Mouse (Mus musculus) hindlimb bud, embryonic 11.5 days (tissue): ENCODE data around the gene Cyp2d22.

Experiments used
- DNase-seq: peaks from one replicate; pipeline ENCODE4 v3.0.0-alpha.2; 2012; ENCODE audit warnings: low read depth, low spot score; ENCODE audit errors: extremely low spot score

The Cyp2d22 gene

GRCm38 (mm10) chr15:82347303-82347676 is 32.8 kb downstream of the Cyp2d22 start:
- no peak for DNase-seq

- DNase-seq: no peak
Observed at GRCm38 (mm10) chr15:82346580-82347302, 33.3 kb downstream of the Cyp2d22 start.

GRCm38 (mm10) chr15:82345820-82346470 is 34.1 kb downstream of the Cyp2d22 start:
- DNase-seq: peak; percentile 99

DNA sequence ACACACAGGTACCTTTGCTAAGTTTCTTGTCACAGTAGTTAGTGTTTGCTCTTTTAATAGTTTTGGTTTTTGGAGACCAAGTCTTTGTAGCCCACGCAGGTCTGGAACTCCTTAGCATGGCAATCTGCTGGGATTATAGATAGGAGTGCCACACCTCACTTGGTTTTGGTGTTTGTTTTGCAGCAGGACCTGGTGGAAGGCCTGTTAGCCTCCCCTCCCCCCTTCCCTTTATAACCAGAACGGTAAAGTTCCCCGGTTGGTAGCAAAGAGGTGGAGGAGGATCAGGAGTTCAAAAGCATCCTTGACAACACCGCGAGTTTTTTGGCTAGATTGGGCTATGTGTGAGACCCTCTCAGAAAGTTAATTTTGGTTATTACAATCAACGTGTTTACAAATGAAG is 35.1 kb downstream of the Cyp2d22 start:
- DNase-seq: no peak

DNA sequence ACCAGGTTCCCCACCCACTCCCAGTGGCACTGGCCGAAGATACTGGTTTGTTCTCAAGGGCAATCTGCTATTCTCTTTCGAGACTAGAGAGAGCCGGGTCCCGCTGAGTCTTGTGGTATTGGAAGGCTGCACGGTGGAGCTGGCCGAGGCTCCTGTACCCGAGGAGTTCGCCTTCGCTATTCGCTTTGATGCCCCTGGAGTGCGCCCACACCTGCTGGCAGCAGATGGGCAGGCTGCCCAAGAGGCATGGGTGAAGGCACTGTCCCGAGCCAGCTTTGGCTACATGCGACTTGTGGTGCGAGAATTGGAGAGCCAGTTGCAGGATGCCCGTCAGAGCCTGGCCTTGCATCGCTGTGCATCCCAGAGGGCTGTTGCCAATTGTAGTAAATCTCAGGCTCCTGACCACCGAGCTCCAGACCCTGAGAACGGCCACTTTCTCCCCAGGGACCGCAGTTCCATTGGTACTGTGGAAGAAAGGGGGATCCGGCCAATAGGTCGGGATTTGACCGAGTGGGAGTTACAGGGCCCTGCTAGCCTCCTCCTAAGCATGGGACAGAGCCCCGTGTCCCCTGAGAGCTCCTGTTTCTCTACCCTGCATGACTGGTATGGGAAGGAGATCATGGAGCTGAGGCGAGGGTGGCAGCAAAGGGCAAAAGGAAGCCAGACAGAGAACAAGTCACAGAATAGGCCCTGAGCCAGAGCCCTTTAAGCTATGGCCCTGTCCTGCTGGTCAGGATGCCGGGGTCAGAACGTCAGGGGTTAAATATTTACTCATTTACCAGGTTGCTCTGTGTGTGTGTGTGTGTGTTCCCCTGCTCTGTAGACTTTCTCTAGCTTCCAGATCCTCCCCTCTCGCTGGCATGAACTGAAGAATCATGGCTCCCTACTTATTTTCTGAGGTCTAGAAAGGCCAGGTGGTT is 36.4 kb downstream of the Cyp2d22 start:
- no peak for DNase-seq

- DNase-seq: no peak
Observed at GRCm38 (mm10) chr15:82342543-82342935, 37.5 kb downstream of the Cyp2d22 start.

DNA sequence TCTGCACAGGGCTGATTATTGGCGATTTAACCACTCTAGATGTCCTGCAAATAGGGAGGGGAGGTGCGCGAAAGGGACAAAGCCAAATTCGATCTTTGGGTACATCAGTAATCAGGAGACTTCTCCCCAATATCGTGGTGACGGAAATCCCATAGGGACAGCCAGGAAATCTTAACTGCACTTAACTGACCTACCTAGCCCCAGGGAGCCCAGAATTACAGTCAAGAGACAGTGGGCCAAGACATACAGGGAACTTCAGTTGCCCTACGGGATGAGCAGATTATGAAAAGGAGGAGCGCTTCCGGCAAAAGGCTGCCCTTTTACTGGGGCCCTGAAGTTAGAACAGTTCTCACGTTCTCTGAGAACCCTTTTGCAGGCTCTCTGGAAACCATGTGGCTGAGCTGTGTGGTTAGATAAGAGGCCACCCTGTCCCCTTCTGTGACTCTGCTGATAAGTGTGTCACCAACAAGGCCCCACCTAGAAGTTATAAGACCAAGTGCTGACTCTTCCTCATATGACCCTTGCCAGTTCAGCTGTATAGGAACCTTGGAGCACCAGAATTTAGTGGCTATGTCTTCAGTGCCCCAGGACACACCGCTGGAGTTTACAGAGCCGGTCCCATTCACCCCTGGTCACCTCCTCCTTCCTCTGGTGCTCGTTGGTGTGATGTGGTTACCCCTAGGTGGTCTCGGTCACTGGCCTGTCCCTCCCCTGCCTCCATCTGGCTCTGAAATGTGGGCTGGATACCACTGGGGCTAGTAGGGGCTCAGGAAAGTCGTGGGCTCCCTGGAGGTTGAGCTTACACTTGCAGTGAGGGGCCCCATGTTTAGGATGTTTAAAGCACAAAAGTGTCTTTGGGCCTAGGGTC is 38.2 kb downstream of the Cyp2d22 start:
- DNase-seq: no peak

DNA sequence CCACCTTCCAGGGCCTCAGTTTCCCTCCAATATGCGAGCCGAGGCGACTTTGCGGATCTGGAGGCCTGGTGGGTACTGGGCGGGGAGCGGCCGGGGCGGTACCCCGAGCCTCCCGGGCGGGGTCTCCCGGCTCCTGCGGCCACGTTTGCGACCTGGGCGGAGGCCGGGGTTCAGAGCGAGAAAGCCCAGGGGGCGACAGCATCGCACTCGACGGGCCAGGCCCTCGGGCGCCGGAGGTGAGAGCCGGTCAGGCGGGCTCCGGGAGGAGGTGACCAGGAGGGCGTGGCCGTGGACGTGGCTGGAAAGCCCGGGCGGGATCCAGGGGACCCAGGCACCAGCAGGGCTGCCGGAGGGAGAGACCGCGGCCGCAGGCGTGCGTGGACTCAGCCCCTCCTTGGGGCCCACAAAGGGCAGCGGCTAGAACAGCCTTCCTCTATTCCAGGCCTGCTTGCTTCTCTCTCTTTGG is 39.0 kb downstream of the Cyp2d22 start:
- no peak for DNase-seq

- no peak for DNase-seq
Observed at GRCm38 (mm10) chr15:82340414-82341035, 39.5 kb downstream of the Cyp2d22 start.

- DNase-seq: no peak
Observed at GRCm38 (mm10) chr15:82339634-82340254, 40.3 kb downstream of the Cyp2d22 start.

GRCm38 (mm10) chr15:82339150-82339549 is 40.9 kb downstream of the Cyp2d22 start:
- DNase-seq: no peak

DNA sequence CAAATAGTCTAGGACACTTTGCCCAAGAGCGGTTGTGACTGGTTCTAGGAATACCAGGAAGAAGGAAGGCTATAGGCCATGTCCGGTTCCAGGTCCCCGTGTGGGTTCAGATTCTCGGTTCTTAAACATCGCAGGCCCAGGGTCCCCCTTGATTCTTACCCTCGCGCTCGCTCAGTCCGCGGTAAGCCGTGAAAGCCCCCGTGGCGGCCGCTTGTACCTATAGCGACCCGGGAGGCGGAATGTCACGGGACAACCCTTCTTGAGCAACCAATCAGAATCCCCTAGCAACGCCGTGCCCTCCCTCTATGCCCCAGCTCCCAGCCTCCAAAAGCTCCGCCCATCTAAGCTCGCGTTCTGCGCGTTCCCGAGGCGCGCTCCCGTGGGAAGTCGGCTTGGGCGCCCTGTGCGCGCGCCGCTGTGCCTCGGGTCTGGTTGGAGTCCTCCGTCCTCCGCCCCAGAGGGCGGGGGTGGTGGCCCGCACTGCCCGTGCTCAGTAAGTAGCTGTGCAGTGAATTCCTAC is 41.4 kb downstream of the Cyp2d22 start, which contains the start of the genes Naga, Pheta2 and Smdt1:
Gene Naga (minus strand): TSS at position 333 of the 520 bp plus-strand sequence.
Gene Pheta2 (plus strand): TSS at position 350 of the 520 bp plus-strand sequence.
Gene Smdt1 (plus strand): TSS at position 367 of the 520 bp plus-strand sequence.
- peak; percentile 89 for DNase-seq

- no peak for DNase-seq
Observed at GRCm38 (mm10) chr15:82337875-82338274, 42.2 kb downstream of the Cyp2d22 start.

GRCm38 (mm10) chr15:82336629-82337028 is 43.4 kb downstream of the Cyp2d22 start:
- no peak for DNase-seq

DNA sequence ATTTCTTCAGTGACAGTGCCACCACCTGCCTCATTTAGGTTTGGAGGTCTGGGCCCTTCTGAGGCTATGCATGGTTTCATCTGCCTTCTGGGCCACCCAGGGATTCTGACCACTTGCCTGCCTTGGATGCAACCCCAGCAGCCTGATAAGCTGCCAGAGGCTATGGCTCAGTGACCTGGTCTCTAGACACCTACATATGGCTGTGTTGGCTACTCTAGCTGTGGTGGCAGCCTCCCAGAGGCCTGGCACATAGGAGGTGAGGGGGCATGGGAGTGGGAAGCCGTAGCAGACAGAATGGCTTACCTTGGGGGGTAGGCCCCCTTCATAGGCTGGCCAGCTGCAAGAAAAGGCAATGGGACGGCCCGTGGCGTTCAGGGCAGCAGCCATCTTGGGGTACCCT is 44.9 kb downstream of the Cyp2d22 start:
- DNase-seq: no peak

GRCm38 (mm10) chr15:82325382-82325781 is 54.7 kb downstream of the Cyp2d22 start:
- no peak for DNase-seq

- no peak for DNase-seq
Observed at GRCm38 (mm10) chr15:82322195-82322594, 57.9 kb downstream of the Cyp2d22 start.
